Mouse (Mus musculus): Measurements from ENCODE around the gene D8Ertd738e. TPM values are rescaled to one million over a fixed set of nuclear protein-coding genes. Genes with fewer than 3 reads are reported as not detected.

The D8Ertd738e gene
- total and polyA plus RNA-seq, 2 experiments from 2014 or later, result 130 to 255 TPM

- WGBS, result 55% methylated on average over 34 of the region's 34 CpGs
- peak; percentile 77 for ATAC-seq
- H3K27me3 ChIP-seq (ENCODE audit: insufficient read depth, low read length), result no peaks in the 10 kb centered on the region
- H3K36me3 ChIP-seq (ENCODE audit: insufficient read depth), result peaks cover 50% of the 10 kb centered on the region
- H3K4me1 ChIP-seq (ENCODE audit: insufficient read depth), result no peaks in the 10 kb centered on the region
- no peak overlapping the region for H3K27ac ChIP-seq (ENCODE audit: low read depth, low read length)
- H3K4me2 ChIP-seq (ENCODE audit: low read depth), result peak overlapping the region; percentile 37
- H3K9ac ChIP-seq, result no peak overlapping the region
- H3K9me3 ChIP-seq (ENCODE audit: low read length), result no peaks in the 10 kb centered on the region
- peak overlapping the region; percentile 7; the same call in 1 of the 2 replicates for H3K4me3 ChIP-seq (ENCODE audit: low read depth, low read length)
- TF ChIP-seq CTCF (IDR thresholded peaks at IDR 0.05; ENCODE audit: low read depth), result peak; percentile 95
- peak; percentile 87 for DNase-seq
Measured at GRCm38 (mm10) chr8:84210167-84210791, 39.2 kb downstream of the D8Ertd738e start.

GRCm38 (mm10) chr8:84208381-84209380 is 40.8 kb downstream of the D8Ertd738e start:
- Histone ChIP-seq H3K9me3 (ENCODE audit: low read length) (no peaks in the 10 kb centered on the region), H3K9ac (peak overlapping the region; percentile 1; the same call in 1 of the 2 replicates), H3K4me3 (ENCODE audit: low read depth, low read length) (no peak overlapping the region), H3K36me3 (ENCODE audit: insufficient read depth) (peaks cover 37% of the 10 kb centered on the region), H3K4me1 (ENCODE audit: insufficient read depth) (0 out of 2 replicates have a peak, but pooled peaks cover 6% of the 10 kb centered on the region), H3K27me3 (ENCODE audit: insufficient read depth, low read length) (no peaks in the 10 kb centered on the region), H3K4me2 (ENCODE audit: low read depth) (no peak overlapping the region), H3K27ac (ENCODE audit: low read depth, low read length) (no peak overlapping the region)
- WGBS, result 39% methylated on average over 17 of the region's 17 CpGs
- ATAC-seq (0 out of 2 replicates have a peak, but pooled peaks have one; percentile 10), DNase-seq (no peak)
- TF ChIP-seq CTCF (IDR thresholded peaks at IDR 0.05; ENCODE audit: low read depth), result no peak

GRCm38 (mm10) chr8:84207811-84208210 is 41.7 kb downstream of the D8Ertd738e start:
- H3K4me1 ChIP-seq (ENCODE audit: insufficient read depth), result 0 out of 2 replicates have a peak, but pooled peaks cover 6% of the 10 kb centered on the region
- DNase-seq (no peak), ATAC-seq (no peak)
- peaks cover 28% of the 10 kb centered on the region for H3K36me3 ChIP-seq (ENCODE audit: insufficient read depth)
- no peaks in the 10 kb centered on the region for H3K27me3 ChIP-seq (ENCODE audit: insufficient read depth, low read length)
- no peak for TF ChIP-seq CTCF (IDR thresholded peaks at IDR 0.05; ENCODE audit: low read depth)
- no peaks in the 10 kb centered on the region for H3K9me3 ChIP-seq (ENCODE audit: low read length)
- no peak overlapping the region for H3K27ac ChIP-seq (ENCODE audit: low read depth, low read length)
- 63% methylated on average over 7 of the region's 7 CpGs for WGBS
- H3K9ac ChIP-seq, result no peak overlapping the region
- no peak overlapping the region for H3K4me2 ChIP-seq (ENCODE audit: low read depth)
- H3K4me3 ChIP-seq (ENCODE audit: low read depth, low read length), result no peak overlapping the region

GRCm38 (mm10) chr8:84206666-84207065 is 42.9 kb downstream of the D8Ertd738e start:
- Histone ChIP-seq H3K4me1 (ENCODE audit: insufficient read depth) (0 out of 2 replicates have a peak, but pooled peaks cover 6% of the 10 kb centered on the region), H3K9me3 (ENCODE audit: low read length) (no peaks in the 10 kb centered on the region), H3K27ac (ENCODE audit: low read depth, low read length) (no peak overlapping the region), H3K36me3 (ENCODE audit: insufficient read depth) (peaks cover 16% of the 10 kb centered on the region), H3K27me3 (ENCODE audit: insufficient read depth, low read length) (no peaks in the 10 kb centered on the region), H3K4me2 (ENCODE audit: low read depth) (no peak overlapping the region), H3K4me3 (ENCODE audit: low read depth, low read length) (no peak overlapping the region), H3K9ac (no peak overlapping the region)
- 89% methylated on average over 3 of the region's 3 CpGs for WGBS
- ATAC-seq, result no peak
- no peak for DNase-seq
- peak; percentile 17; the same call in 1 of the 2 replicates for TF ChIP-seq CTCF (IDR thresholded peaks at IDR 0.05; ENCODE audit: low read depth)

- no peak for TF ChIP-seq CTCF (IDR thresholded peaks at IDR 0.05; ENCODE audit: low read depth)
- ATAC-seq (no peak), DNase-seq (no peak)
- WGBS, result 89% methylated on average over 5 of the region's 5 CpGs
- Histone ChIP-seq H3K36me3 (ENCODE audit: insufficient read depth) (peaks cover 6% of the 10 kb centered on the region; the same call in 1 of the 2 replicates), H3K4me3 (ENCODE audit: low read depth, low read length) (no peak overlapping the region), H3K27me3 (ENCODE audit: insufficient read depth, low read length) (no peaks in the 10 kb centered on the region), H3K4me1 (ENCODE audit: insufficient read depth) (peaks cover 6% of the 10 kb centered on the region; the same call in 1 of the 2 replicates), H3K4me2 (ENCODE audit: low read depth) (no peak overlapping the region), H3K9ac (no peak overlapping the region), H3K27ac (ENCODE audit: low read depth, low read length) (no peak overlapping the region), H3K9me3 (ENCODE audit: low read length) (no peaks in the 10 kb centered on the region)
Measured at GRCm38 (mm10) chr8:84205073-84205472, 44.4 kb downstream of the D8Ertd738e start.

- peak overlapping the region; percentile 55 for H3K9ac ChIP-seq
- DNase-seq (no peak), ATAC-seq (0 out of 2 replicates have a peak, but pooled peaks have one; percentile 2)
- peak overlapping the region; percentile 64 for H3K27ac ChIP-seq (ENCODE audit: low read depth, low read length)
- peak; percentile 43; the same call in 1 of the 2 replicates for TF ChIP-seq CTCF (IDR thresholded peaks at IDR 0.05; ENCODE audit: low read depth)
- H3K27me3 ChIP-seq (ENCODE audit: insufficient read depth, low read length), result no peaks in the 10 kb centered on the region
- H3K36me3 ChIP-seq (ENCODE audit: insufficient read depth), result no peaks in the 10 kb centered on the region
- no peaks in the 10 kb centered on the region for H3K9me3 ChIP-seq (ENCODE audit: low read length)
- peak overlapping the region; percentile 64 for H3K4me2 ChIP-seq (ENCODE audit: low read depth)
- peak overlapping the region; percentile 35 for H3K4me3 ChIP-seq (ENCODE audit: low read depth, low read length)
- 55% methylated on average over 13 of the region's 13 CpGs for WGBS
- peaks cover 6% of the 10 kb centered on the region; the same call in 1 of the 2 replicates for H3K4me1 ChIP-seq (ENCODE audit: insufficient read depth)
Measured at GRCm38 (mm10) chr8:84203975-84204772, 45.3 kb downstream of the D8Ertd738e start.

Measured in forebrain, postnatal 0 days (tissue).